Comparison of ENCODE assay signal across 8 mouse cellular contexts in genomic region chr15:100598883-100599275, GRCm38 (mm10). TPM values are rescaled to one million over a fixed set of nuclear protein-coding genes. Genes with fewer than 3 reads are reported as not detected.
DNase-seq lines count a peak whose midpoint lies in the region; ATAC-seq and TF ChIP-seq lines count a peak whose summit lies in the region.

No protein-coding gene starts in this region.

- H3K27me3 ChIP-seq in testis, adult 2 months (ENCODE audit: control insufficient read depth, insufficient read depth, low read length) = no peaks in the 10 kb centered on the region

- no peak overlapping the region for H3K27ac ChIP-seq in testis, adult 2 months (ENCODE audit: control insufficient read depth, insufficient read depth, low read depth, low read length)

- 0 out of 2 replicates have a peak, but pooled peaks have one; percentile 8 for ATAC-seq in neutrophil, adult 5-6 weeks (ENCODE audit: extremely low read depth, insufficient number of reproducible peaks, low FRiP score, poor library complexity, severe bottlenecking)

- peaks cover 17% of the 10 kb centered on the region for H3K4me1 ChIP-seq in testis, adult 2 months (ENCODE audit: control insufficient read depth, insufficient read depth, low read length)

- no peak for TF ChIP-seq CTCF in testis, adult 2 months (IDR thresholded peaks at IDR 0.05; ENCODE audit: control insufficient read depth, insufficient read depth, insufficient replicate concordance, low read depth, low read length)

- no peak for TF ChIP-seq POLR2A in testis, adult 2 months (IDR thresholded peaks at IDR 0.05; ENCODE audit: control insufficient read depth, low read depth, low read length)

- no peaks in the 10 kb centered on the region for H3K36me3 ChIP-seq in testis, adult 2 months (ENCODE audit: control insufficient read depth, insufficient read depth, low read length)

- no peak for DNase-seq in testis, postnatal 10 days (ENCODE audit: low spot score)
- DNase-seq in cerebellum, postnatal 14 days = peak; percentile 38 to 56
- peak; percentile 65 to 70 for DNase-seq in heart, adult 18-20 months
- peak; percentile 70 for DNase-seq in kidney, adult 11 months
- peak; percentile 59 to 67 for DNase-seq in lung, adult 18-20 months
- no peak for DNase-seq in c-Kit-positive CD71-positive TER-119-positive erythroid progenitor cells, embryonic 14.5 days (ENCODE audit: low spot score)

- H3K4me3 ChIP-seq in testis, adult 2 months (ENCODE audit: control insufficient read depth, low read depth, low read length) = peak overlapping the region; percentile 64

RNA-seq across cellular contexts. Expression of gene Pou6f1, which starts 0.9 kb away (rescaled TPM):
- polyA plus RNA-seq in testis, adult 2 months (2012; rRNA removed) = 38.2 and 38.9 TPM in 2 replicates
- 10 to 100 TPM; 11.1 to 14.2 TPM for total RNA-seq in heart, adult 18-20 months (2021)
- 16.7 and 27.8 TPM in 2 replicates for total RNA-seq in neutrophil, adult 5-6 weeks (2017)

RNA-seq across cellular contexts. Expression of gene Dazap2, which starts 16.3 kb away (rescaled TPM):
- polyA plus RNA-seq in testis, adult 2 months (2012; rRNA removed) = 242 and 282 TPM in 2 replicates
- total RNA-seq in heart, adult 18-20 months (2021) = 100 to 1,000 TPM; 152 to 194 TPM
- 376 and 417 TPM in 2 replicates for total RNA-seq in neutrophil, adult 5-6 weeks (2017)

RNA-seq across cellular contexts. Expression of gene Smagp, which starts 37.9 kb away (rescaled TPM):
- polyA plus RNA-seq in testis, adult 2 months (2012; rRNA removed) = 3.6 and 4.9 TPM in 2 replicates
- total RNA-seq in heart, adult 18-20 months (2021) = 10 to 100 TPM; 11.3 to 18.5 TPM
- 6.1 and 9.2 TPM in 2 replicates for total RNA-seq in neutrophil, adult 5-6 weeks (2017)

RNA-seq across cellular contexts. Expression of gene Tfcp2, which starts 47.1 kb away (rescaled TPM):
- polyA plus RNA-seq in testis, adult 2 months (2012; rRNA removed) = 10.4 and 11.3 TPM in 2 replicates
- 10 to 100 TPM; 11.3 to 14.7 TPM for total RNA-seq in heart, adult 18-20 months (2021)
- 6.5 and 12.8 TPM in 2 replicates for total RNA-seq in neutrophil, adult 5-6 weeks (2017)

Comparison
In these comparisons a context has a peak if more than half of its experiments do, and no peak if none do; other contexts are left out.
1. DNase-seq: peak in cerebellum, postnatal 14 days (2 of 2), heart, adult 18-20 months (2 of 2), kidney, adult 11 months (single experiment) and lung, adult 18-20 months (2 of 2); none in testis, postnatal 10 days (single experiment) and c-Kit-positive CD71-positive TER-119-positive erythroid progenitor cells, embryonic 14.5 days (single experiment).